Mouse (Mus musculus) c-Kit-positive CD71-negative TER-119-negative erythroid progenitor cells, embryonic 14.5 days (primary cell): ENCODE data around the gene Kif1b.
"Not testable (repeated sequence)": the region's sequence is repeated elsewhere in the genome, so short reads cannot be mapped to it uniquely, and the experiment has no call there.

Experiments
- DNase-seq: peaks from one replicate; pipeline ENCODE4 v3.0.0-alpha.2; 2013; ENCODE audit warnings: low read depth

Kif1b gene

GRCm38 (mm10) chr4:149220042-149220473 lies 87.4 kb downstream of the Kif1b start:
- DNase-seq: no peak

GRCm38 (mm10) chr4:149219401-149220041 lies 88.0 kb downstream of the Kif1b start:
- no peak for DNase-seq

GRCm38 (mm10) chr4:149218476-149218875 lies 89.0 kb downstream of the Kif1b start:
- DNase-seq: no peak

GRCm38 (mm10) chr4:149215982-149216381 lies 91.5 kb downstream of the Kif1b start:
- no peak for DNase-seq

- no peak for DNase-seq
Observed at GRCm38 (mm10) chr4:149215397-149215796, 92.1 kb downstream of the Kif1b start.

- DNase-seq: not testable (repeated sequence)
Observed at GRCm38 (mm10) chr4:149214468-149214867, 93.0 kb downstream of the Kif1b start.

- DNase-seq: no peak
Observed at GRCm38 (mm10) chr4:149213466-149213865, 94.0 kb downstream of the Kif1b start.

GRCm38 (mm10) chr4:149211441-149211840 lies 96.1 kb downstream of the Kif1b start:
- DNase-seq: not testable (repeated sequence)

- no peak for DNase-seq
Observed at GRCm38 (mm10) chr4:149202467-149202866, 105.0 kb downstream of the Kif1b start.

GRCm38 (mm10) chr4:149201110-149201509 lies 106.4 kb downstream of the Kif1b start:
- DNase-seq: peak; percentile 5

GRCm38 (mm10) chr4:149197180-149197579 lies 110.3 kb downstream of the Kif1b start:
- no peak for DNase-seq

GRCm38 (mm10) chr4:149191103-149191502 lies 116.4 kb downstream of the Kif1b start:
- no peak for DNase-seq

- DNase-seq: no peak
Observed at GRCm38 (mm10) chr4:149188563-149188962, 118.9 kb downstream of the Kif1b start.

GRCm38 (mm10) chr4:149182755-149183154 lies 124.7 kb downstream of the Kif1b start:
- DNase-seq: no peak

GRCm38 (mm10) chr4:149182192-149182591 lies 125.3 kb downstream of the Kif1b start:
- DNase-seq: no peak

- DNase-seq: no peak
Observed at GRCm38 (mm10) chr4:149179573-149179972, 127.9 kb downstream of the Kif1b start.

- no peak for DNase-seq
Observed at GRCm38 (mm10) chr4:149179160-149179559, 128.3 kb downstream of the Kif1b start.

- no peak for DNase-seq
Observed at GRCm38 (mm10) chr4:149178328-149178727, 129.2 kb downstream of the Kif1b start.

- DNase-seq: no peak
Observed at GRCm38 (mm10) chr4:149177046-149177445, 130.4 kb downstream of the Kif1b start.

GRCm38 (mm10) chr4:149176645-149177044 lies 130.8 kb downstream of the Kif1b start:
- no peak for DNase-seq

GRCm38 (mm10) chr4:149173661-149174060 lies 133.8 kb downstream of the Kif1b start:
- DNase-seq: no peak

- no peak for DNase-seq
Observed at GRCm38 (mm10) chr4:149172666-149173065, 134.8 kb downstream of the Kif1b start.

- no peak for DNase-seq
Observed at GRCm38 (mm10) chr4:149172083-149172482, 135.4 kb downstream of the Kif1b start.

- DNase-seq: no peak
Observed at GRCm38 (mm10) chr4:149171581-149171981, 135.9 kb downstream of the Kif1b start.
